Mouse (Mus musculus) limb, embryonic 10.5 days (tissue): Measurements from ENCODE around the gene Insc. TPM values are rescaled to one million over a fixed set of nuclear protein-coding genes. Genes with fewer than 3 reads are reported as not detected.

Experiments used
- DNase-seq: peaks from one replicate; pipeline ENCODE4 v3.0.0-alpha.2; 2017; ENCODE audit warnings: low spot score
- H3K27ac ChIP-seq: fragments of 300-500 bp; sonication (generic); 2 replicates; pipeline ENCODE4 v1.5.1; 2016; ENCODE audit warnings: mild to moderate bottlenecking
- H3K27me3 ChIP-seq: fragments of 300-500 bp; sonication (generic); 2 replicates; pipeline ENCODE4 v1.6.1; 2016; ENCODE audit warnings: low read depth, mild to moderate bottlenecking; ENCODE audit not compliant: poor library complexity, severe bottlenecking
- H3K36me3 ChIP-seq: fragments of 300-500 bp; sonication (generic); 2 replicates; pipeline ENCODE4 v1.6.1; 2016; ENCODE audit warnings: mild to moderate bottlenecking, moderate library complexity
- H3K4me1 ChIP-seq: fragments of 300-500 bp; sonication (generic); 2 replicates; pipeline ENCODE4 v1.6.1; 2016
- H3K4me3 ChIP-seq: fragments of 300-500 bp; sonication (generic); 2 replicates; pipeline ENCODE4 v1.5.1; 2016; ENCODE audit warnings: mild to moderate bottlenecking, moderate library complexity
- H3K9me3 ChIP-seq: fragments of 300-500 bp; sonication (generic); replicated peaks from 2 replicates; pipeline ENCODE4 v1.6.1; 2016; ENCODE audit warnings: mild to moderate bottlenecking
- WGBS: fragments of 180-500 bp; shearing (Covaris S2); methylation state at CpG from one replicate; pipeline ENCODE4 v1.1.7; 2016; 5-methylcytosine and 5-hydroxymethylcytosine counted together
- polyA plus RNA-seq: library from polyadenylated mRNA; unstranded; fragments of >200 nt; fragmentation: Nextera tagmentation; extraction: Ambion mirVana; gene quantifications from 2 replicates; pipeline ENCODE4 v1.2.1, GENCODE M21; 2016

The Insc gene
- polyA plus RNA-seq, 1 experiment from 2014 or later, result 0.85 TPM

DNA sequence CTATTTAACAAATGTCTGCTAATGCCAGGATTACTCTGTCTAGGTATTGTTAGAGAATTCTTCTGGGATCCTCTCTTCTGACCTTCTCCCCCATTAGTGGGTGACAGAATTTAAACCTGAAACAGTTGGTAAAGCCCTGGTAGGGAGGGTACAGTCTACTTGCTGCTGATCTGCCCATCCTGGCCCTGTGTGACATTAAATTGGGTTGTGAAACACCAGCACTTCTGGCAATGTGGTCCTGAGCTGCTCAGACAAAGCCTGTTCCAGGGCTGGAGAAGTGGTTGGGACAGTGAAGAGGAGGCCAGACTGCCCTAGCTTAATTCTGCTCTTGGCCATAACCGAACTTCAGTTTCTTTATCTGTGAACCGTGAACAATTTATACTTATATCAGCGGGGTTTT lies 27.1 kb downstream of the Insc start:
- peaks cover 8% of the 10 kb centered on the region for H3K4me1 ChIP-seq
- H3K27ac ChIP-seq, result no peak overlapping the region
- WGBS, result 96% methylated on average over 3 of the region's 3 CpGs
- H3K9me3 ChIP-seq, result no peaks in the 10 kb centered on the region
- H3K36me3 ChIP-seq, result no peaks in the 10 kb centered on the region
- no peak overlapping the region for H3K4me3 ChIP-seq
- no peaks in the 10 kb centered on the region for H3K27me3 ChIP-seq
- DNase-seq, result no peak

DNA sequence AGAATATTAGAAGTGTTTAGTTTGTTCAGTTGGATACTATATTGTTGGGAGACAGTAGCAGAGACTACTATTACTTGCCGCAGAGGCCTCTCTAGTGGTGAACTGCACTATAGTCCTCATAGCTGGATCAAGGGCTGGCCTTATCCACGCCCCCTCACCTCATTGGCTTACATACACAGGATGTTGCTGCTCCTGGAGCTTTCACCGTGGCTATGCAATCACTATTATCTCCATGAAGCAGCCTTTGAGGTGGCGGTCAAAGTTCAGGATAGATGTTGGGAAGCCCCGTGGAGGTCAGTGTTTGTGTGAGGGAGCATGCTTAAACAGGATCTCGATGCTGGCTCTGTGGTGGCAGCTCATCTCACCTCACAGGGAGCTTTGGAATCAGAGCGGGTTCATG lies 28.3 kb downstream of the Insc start:
- H3K27ac ChIP-seq, result no peak overlapping the region
- no peaks in the 10 kb centered on the region for H3K9me3 ChIP-seq
- no peak for DNase-seq
- H3K36me3 ChIP-seq, result no peaks in the 10 kb centered on the region
- peaks cover 8% of the 10 kb centered on the region for H3K4me1 ChIP-seq
- H3K27me3 ChIP-seq, result no peaks in the 10 kb centered on the region
- WGBS, result 80% methylated on average over 7 of the region's 7 CpGs
- no peak overlapping the region for H3K4me3 ChIP-seq

DNA sequence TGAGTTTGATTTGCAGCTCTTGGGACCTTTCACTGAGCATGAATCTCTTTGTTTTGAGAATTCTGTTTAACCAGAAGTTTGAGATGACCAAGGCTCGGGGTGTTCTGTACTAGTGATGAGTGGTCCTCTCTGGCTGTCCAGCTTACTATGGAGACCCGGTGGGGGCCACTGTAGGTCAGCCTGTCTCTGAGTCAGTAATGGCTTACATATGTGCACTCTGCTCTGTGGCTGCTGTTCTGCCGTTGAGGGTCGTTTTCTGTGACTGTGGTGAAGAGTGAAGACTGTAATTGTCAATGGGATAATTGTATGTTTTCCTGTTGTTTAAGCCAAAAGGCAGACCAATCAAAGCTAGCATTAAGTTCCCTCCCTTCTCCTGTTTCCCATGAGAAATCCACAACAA lies 30.3 kb downstream of the Insc start:
- WGBS, result 24% methylated on average over 4 of the region's 4 CpGs
- Histone ChIP-seq H3K27ac (no peak overlapping the region), H3K4me1 (peaks cover 8% of the 10 kb centered on the region), H3K9me3 (no peaks in the 10 kb centered on the region), H3K27me3 (no peaks in the 10 kb centered on the region), H3K36me3 (no peaks in the 10 kb centered on the region), H3K4me3 (no peak overlapping the region)
- no peak for DNase-seq

DNA sequence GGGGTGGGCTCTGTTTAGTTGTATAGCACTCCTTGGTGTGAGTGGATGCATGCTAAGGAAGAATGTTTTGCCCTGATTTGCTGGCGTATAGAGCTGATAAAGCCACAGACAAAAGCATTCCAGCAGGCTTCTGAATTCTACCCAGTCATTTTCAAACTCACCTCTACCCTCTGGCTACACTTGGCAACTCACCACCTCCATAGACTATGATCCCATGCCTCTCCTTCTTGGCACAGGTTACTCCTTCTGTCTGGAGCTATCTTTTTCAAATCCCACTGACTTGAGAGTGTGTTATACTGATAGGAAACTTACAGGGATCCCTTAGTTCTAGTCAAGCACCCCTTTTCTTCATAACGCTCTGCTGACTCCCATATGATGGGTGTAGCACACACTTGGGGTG lies 32.4 kb downstream of the Insc start:
- Histone ChIP-seq H3K27me3 (no peaks in the 10 kb centered on the region), H3K27ac (no peak overlapping the region), H3K4me3 (no peak overlapping the region), H3K36me3 (no peaks in the 10 kb centered on the region), H3K9me3 (no peaks in the 10 kb centered on the region), H3K4me1 (peaks cover 15% of the 10 kb centered on the region)
- no peak for DNase-seq
- 77% methylated on average over 2 of the region's 2 CpGs for WGBS

DNA sequence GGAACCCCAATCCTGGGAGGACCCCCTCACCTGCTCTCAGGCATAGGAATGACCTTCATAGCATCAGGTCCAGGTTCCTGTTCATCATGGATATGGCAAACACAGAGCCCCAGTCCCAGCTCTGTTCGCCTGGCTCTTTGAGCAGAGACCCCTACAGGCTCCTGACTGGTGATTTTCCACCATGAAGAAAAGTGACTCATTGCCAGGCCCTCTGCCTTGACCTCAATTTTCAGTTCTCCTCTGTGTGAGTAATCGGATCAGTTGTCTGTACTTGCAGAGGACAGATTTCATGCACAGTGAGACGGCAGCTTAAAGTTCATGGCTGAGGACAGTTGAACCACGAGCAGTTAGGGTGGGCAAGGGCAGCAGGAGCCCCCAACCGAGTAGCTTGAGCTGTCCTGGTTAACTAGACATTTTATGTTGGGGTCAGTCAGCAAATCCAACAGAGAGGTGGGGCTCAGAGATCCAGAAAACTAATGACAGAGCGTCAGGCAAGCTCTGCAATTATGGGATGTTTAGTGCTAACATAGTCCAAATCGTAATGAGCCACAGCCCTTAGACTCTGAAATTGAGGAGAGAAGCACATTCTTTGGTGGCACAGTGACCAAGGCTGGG lies 34.8 kb downstream of the Insc start:
- 87% methylated on average over 7 of the region's 7 CpGs for whole genome bisulfite sequencing
- Histone ChIP-seq H3K9me3 (no peaks in the 10 kb centered on the region), H3K27ac (no peak overlapping the region), H3K36me3 (no peaks in the 10 kb centered on the region), H3K4me3 (no peak overlapping the region), H3K4me1 (peaks cover 15% of the 10 kb centered on the region), H3K27me3 (no peaks in the 10 kb centered on the region)
- no peak for DNase-seq

DNA sequence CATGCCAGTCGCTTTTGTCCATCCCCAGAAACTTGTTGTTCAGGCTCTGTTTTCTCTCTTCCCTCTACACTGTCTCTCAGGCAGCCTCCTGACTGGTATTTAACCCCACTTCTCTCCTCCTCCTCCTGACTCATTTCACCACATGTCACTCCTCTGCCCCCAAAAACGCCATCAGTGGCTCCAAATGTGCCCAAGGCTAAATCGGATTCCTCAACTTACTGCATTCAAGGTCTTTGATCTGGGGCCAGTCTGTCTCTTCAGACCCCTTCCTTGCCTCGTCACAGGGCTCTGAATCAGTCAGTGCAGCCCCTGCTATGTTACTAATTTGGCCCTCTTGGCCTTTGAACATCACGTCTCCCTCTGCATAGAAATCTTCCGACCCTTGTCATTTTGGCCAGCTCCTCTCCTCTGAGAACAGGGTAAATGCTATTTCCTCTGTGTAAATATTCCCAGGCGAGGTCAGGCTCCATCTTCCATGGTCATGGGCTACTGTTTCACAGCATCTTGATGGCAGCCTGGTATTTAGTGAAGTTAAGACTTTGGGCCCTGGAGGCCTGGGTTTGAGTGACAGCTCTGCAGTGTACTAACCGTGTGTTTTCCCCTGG lies 35.7 kb downstream of the Insc start:
- WGBS, result 49% methylated on average over 8 of the region's 8 CpGs
- no peak overlapping the region for H3K4me3 ChIP-seq
- H3K27ac ChIP-seq, result no peak overlapping the region
- H3K9me3 ChIP-seq, result no peaks in the 10 kb centered on the region
- H3K27me3 ChIP-seq, result no peaks in the 10 kb centered on the region
- no peak for DNase-seq
- no peaks in the 10 kb centered on the region for H3K36me3 ChIP-seq
- peaks cover 9% of the 10 kb centered on the region; the same call in 1 of the 2 replicates for H3K4me1 ChIP-seq

DNA sequence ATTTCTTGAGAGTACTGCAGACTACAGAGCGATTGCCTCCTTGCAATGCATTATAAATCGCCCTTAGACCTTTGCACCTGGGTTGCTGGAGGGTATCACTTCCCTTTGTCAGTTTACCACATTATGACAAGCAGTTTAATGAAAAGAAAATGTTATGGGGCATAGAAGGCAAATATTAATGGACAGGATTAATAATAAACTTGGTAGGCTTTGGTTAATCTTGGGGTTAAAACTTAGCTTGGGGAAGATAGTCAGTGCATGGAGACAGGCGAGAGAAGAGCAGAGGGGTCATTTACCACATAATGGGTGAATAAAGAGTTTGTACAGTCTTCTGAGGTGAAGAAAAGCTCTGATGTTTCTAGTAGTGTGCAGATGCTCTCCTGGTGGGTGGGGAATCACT lies 39.8 kb downstream of the Insc start:
- H3K4me3 ChIP-seq, result no peak overlapping the region
- H3K27me3 ChIP-seq, result no peaks in the 10 kb centered on the region
- H3K9me3 ChIP-seq, result no peaks in the 10 kb centered on the region
- DNase-seq, result no peak
- no peaks in the 10 kb centered on the region for H3K36me3 ChIP-seq
- peaks cover 7% of the 10 kb centered on the region; the same call in 1 of the 2 replicates for H3K4me1 ChIP-seq
- H3K27ac ChIP-seq, result no peak overlapping the region
- WGBS, result 90% methylated on average over 3 of the region's 3 CpGs

DNA sequence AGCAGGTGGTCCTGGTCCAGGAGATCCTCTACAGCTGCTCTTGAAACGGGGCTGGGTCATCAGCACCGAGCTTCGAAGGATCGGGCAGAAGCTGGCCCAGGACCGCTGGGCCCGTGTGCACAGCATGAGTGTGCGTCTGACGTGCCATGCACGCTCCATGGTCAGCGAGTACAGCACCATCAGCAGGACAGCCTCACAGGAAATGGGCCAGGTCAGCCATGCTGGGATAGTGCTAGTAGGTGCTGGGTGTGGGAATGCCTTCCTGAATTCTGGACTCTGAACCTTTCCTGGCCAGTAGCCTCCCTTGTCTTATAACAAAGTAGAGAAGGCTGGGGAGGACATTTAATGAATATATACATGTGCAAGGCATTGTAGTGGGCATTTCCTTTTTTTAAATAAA lies 47.6 kb downstream of the Insc start:
- Histone ChIP-seq H3K27me3 (no peaks in the 10 kb centered on the region), H3K4me3 (no peak overlapping the region), H3K36me3 (no peaks in the 10 kb centered on the region), H3K4me1 (no peaks in the 10 kb centered on the region), H3K27ac (no peak overlapping the region), H3K9me3 (no peaks in the 10 kb centered on the region)
- no peak for DNase-seq
- WGBS, result 92% methylated on average over 10 of the region's 10 CpGs

DNA sequence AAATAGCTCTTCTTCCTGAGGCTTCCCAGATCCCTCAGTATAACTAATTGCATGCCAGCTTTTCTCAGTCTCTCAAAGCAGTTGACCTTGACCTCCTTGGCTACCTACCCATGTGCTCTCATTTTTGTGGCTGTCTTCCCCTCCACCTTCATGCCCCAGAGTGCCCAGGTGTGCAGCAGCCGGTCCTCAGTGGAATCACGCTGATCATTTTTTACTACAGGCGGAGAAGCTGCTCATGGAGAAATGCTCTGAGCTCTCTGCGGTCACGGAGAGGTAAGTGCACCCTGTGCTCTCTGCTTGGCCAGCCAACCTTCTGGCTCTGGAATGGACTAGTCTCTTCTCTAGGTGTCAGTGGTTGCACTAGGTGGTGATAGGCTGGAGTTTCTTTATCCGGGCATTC lies 48.5 kb downstream of the Insc start:
- Histone ChIP-seq H3K4me1 (no peaks in the 10 kb centered on the region), H3K4me3 (no peak overlapping the region), H3K27me3 (no peaks in the 10 kb centered on the region), H3K36me3 (no peaks in the 10 kb centered on the region), H3K9me3 (no peaks in the 10 kb centered on the region), H3K27ac (no peak overlapping the region)
- 88% methylated on average over 6 of the region's 6 CpGs for WGBS
- no peak for DNase-seq

DNA sequence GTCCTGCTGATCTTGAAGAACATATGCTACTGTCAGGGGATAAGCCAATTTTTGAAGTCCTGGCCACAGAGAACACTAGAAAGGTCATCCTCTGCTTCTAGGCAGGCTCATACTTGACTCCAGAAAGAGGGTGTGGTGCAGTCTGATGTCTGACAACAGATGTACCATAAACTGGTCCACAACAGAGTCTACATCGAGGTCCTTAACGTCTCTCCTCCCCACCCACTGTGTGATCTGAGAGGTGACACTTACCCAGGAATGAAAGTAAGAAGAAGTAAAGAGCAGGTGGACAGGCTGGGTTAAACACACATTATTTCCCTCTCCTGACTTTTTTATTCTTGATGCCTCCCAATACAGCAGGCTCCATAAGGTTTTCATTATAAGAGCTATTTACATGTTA lies 50.9 kb downstream of the Insc start:
- 76% methylated on average over 2 of the region's 2 CpGs for WGBS
- no peak overlapping the region for H3K27ac ChIP-seq

DNA sequence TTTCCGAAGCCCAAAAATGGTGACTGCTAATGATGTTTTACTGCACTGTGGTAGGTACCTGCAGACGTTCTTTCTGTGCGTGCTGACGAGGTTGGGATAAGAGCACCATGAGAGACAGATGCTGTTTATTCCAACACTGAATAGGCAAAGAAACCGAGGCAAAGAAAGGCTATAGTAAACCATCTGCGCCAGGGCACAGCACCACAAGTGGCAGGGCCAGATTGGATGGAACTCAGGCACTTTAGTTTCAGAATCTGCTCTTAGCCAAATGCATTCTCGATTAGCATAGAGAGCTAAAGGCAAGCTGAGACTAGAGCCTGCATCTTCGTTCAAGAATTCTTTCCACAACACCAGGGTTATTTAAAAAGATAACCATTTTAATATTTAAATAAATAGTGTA lies 59.1 kb downstream of the Insc start:
- no peaks in the 10 kb centered on the region for H3K4me1 ChIP-seq
- WGBS, result 84% methylated on average over 8 of the region's 8 CpGs

More for the DNA sequence above, 50.9 kb downstream of the Insc start:
- no peak for DNase-seq
- Histone ChIP-seq H3K4me3 (no peak overlapping the region), H3K4me1 (no peaks in the 10 kb centered on the region), H3K36me3 (no peaks in the 10 kb centered on the region), H3K9me3 (no peaks in the 10 kb centered on the region), H3K27me3 (no peaks in the 10 kb centered on the region)

DNA sequence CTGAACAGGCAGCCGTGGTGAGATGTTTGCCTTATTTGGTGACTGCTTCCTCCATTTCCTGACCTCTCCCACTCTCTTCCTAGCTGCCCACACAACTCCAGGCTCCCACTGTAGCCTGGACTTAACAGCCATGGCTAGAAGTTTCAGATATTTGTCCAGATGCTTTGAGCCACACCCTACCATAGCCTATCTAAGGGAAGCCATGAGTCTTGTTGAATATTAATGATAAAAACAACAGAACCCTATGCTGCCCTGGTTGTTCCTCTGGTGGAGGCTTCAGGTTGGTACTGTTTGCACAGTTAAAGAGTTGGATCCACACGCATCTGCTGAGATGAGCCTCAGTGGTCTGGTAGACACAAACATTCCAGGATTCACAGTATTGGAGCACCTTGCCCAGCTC lies 61.8 kb downstream of the Insc start:
- no peaks in the 10 kb centered on the region for H3K36me3 ChIP-seq
- H3K4me1 ChIP-seq, result no peaks in the 10 kb centered on the region
- 84% methylated on average over 2 of the region's 2 CpGs for WGBS
- H3K4me3 ChIP-seq, result no peak overlapping the region
- no peak for DNase-seq
- H3K27me3 ChIP-seq, result no peaks in the 10 kb centered on the region
- no peak overlapping the region for H3K27ac ChIP-seq
- no peaks in the 10 kb centered on the region for H3K9me3 ChIP-seq

More for the DNA sequence above, 59.1 kb downstream of the Insc start:
- Histone ChIP-seq H3K27me3 (no peaks in the 10 kb centered on the region), H3K36me3 (no peaks in the 10 kb centered on the region), H3K27ac (no peak overlapping the region), H3K4me3 (no peak overlapping the region), H3K9me3 (no peaks in the 10 kb centered on the region)
- no peak for DNase-seq

DNA sequence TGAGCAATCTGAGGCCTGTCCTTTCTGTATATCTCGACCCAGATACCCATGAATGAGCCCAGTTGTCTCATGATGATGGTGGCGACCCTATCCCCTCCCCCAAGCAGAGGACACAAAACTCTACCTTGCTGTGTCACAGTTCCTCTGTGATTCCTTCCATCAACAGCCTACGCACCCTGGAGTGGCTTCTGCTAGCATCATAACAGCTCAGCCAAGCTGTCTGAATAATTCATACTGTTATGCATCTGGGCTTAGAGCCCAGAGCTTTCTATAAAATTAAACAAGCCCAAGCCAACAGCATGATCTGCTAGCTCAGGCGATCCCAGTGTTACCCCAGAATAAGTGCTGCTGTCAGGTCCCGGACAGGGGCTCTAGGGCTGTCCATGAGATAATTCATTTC lies 63.8 kb downstream of the Insc start:
- Histone ChIP-seq H3K27ac (no peak overlapping the region), H3K9me3 (no peaks in the 10 kb centered on the region), H3K4me1 (no peaks in the 10 kb centered on the region), H3K36me3 (no peaks in the 10 kb centered on the region), H3K27me3 (no peaks in the 10 kb centered on the region), H3K4me3 (no peak overlapping the region)
- 79% methylated on average over 5 of the region's 5 CpGs for WGBS
- no peak for DNase-seq

DNA sequence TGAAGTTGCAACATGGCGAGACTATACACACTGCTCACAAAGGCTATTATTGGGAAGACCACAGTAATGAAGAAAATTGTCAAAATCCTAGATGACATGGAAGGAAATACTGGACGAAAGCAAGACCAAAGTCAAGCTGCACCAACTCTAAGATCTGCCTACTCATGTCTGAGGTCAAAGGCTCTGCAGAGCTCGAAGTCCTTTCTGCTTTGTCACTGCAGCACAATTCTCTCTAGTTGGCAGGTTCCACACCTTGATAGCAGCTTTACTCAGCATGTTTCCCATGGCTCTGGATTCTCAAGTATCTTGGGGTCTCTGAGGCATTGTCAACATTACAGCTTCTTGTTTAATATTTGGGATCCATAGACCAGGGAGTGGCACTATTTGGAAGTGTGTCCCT lies 64.8 kb downstream of the Insc start:
- no peaks in the 10 kb centered on the region for H3K9me3 ChIP-seq
- WGBS, result 88% methylated on average over 3 of the region's 3 CpGs
- H3K4me3 ChIP-seq, result no peak overlapping the region
- H3K27me3 ChIP-seq, result no peaks in the 10 kb centered on the region
- no peak for DNase-seq
- H3K27ac ChIP-seq, result no peak overlapping the region
- H3K36me3 ChIP-seq, result no peaks in the 10 kb centered on the region
- H3K4me1 ChIP-seq, result no peaks in the 10 kb centered on the region
